Mouse (Mus musculus) 416B (cell line): ENCODE data around the gene 4930447F04Rik.

Source experiments
- DNase-seq: peaks from one replicate; pipeline ENCODE4 v3.0.0; 2011; ENCODE audit warnings: low read depth

Gene 4930447F04Rik

DNA sequence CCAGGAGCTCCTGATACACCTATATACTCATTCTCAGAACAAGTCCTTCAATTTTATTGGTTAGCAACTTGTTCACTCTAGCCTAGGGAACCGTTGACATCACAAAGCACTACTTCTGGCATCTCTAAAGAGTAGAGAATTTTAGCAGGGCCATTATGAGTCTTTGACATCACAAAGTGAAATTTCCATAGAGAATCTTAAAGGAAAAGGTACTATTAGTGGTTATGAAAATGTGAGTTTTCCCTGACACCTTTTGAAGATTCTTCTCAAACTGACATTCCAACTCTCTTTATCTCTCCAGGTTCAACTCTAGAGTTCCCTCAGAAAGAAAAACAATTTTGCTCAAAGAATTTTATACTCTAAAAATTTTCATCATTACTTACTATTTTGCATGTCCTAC is at the start of gene 4930447F04Rik:
TSS of gene 4930447F04Rik (minus strand) at position 101 of the 400 bp plus-strand sequence.
- DNase-seq, result no peak
